Mouse (Mus musculus) erythroid progenitor cell, adult 5-6 weeks (primary cell): ENCODE measurements around the gene Camk2n1. TPM values are rescaled to one million over a fixed set of nuclear protein-coding genes. Genes with fewer than 3 reads are reported as not detected.
"Not testable (repeated sequence)": the region's sequence is repeated elsewhere in the genome, so short reads cannot be mapped to it uniquely, and the experiment has no call there.

ENCODE experiments used
- ATAC-seq: replicated peaks from 2 replicates; pipeline ENCODE4 v1.8.0; 2016; ENCODE audit warnings: moderate number of reproducible peaks, mild to moderate bottlenecking, moderate TSS enrichment, inconsistent platforms; ENCODE audit not compliant: poor library complexity, low FRiP score, severe bottlenecking
- total RNA-seq, 2 experiments: library from RNA; stranded (forward) in 1 of 2; stranded (reverse) in 1 of 2; fragments of 150-400 nt in 1 of 2; fragments of 186-747, 209-891 nt in 1 of 2; gene quantifications; 2 replicates each; pipeline versions ENCODE4 v1.2.3 to v1.2.4; 2015 to 2017; ENCODE audit warnings: low replicate concordance in 2 of 2

Camk2n1 gene
- total RNA-seq (2015; ENCODE audit: low replicate concordance) (0.42 TPM in 1 of 2 replicates, not detected in the other), total RNA-seq (2017; ENCODE audit: low replicate concordance) (0.30 TPM in 1 of 2 replicates, not detected in the other)

GRCm38 (mm10) chr4:138453753-138454570 lies at the start of gene Camk2n1:
TSS of gene Camk2n1 (plus strand) at chr4:138454314.
- no peak for ATAC-seq

- peak; percentile 54 for ATAC-seq
Observed at GRCm38 (mm10) chr4:138404806-138405205, 49.3 kb upstream of the Camk2n1 start.

- ATAC-seq = no peak
Observed at GRCm38 (mm10) chr4:138407479-138408194, 46.5 kb upstream of the Camk2n1 start.

- ATAC-seq = no peak
Observed at GRCm38 (mm10) chr4:138411011-138411410, 43.1 kb upstream of the Camk2n1 start.

- no peak for ATAC-seq
Observed at GRCm38 (mm10) chr4:138411504-138412121, 42.5 kb upstream of the Camk2n1 start.

GRCm38 (mm10) chr4:138414725-138415124 lies 39.4 kb upstream of the Camk2n1 start:
- no peak for ATAC-seq

- no peak for ATAC-seq
Observed at GRCm38 (mm10) chr4:138415991-138416390, 38.1 kb upstream of the Camk2n1 start.

GRCm38 (mm10) chr4:138416414-138416813 lies 37.7 kb upstream of the Camk2n1 start:
- no peak for ATAC-seq

GRCm38 (mm10) chr4:138417882-138418281 lies 36.2 kb upstream of the Camk2n1 start:
- no peak for ATAC-seq

- ATAC-seq = no peak
Observed at GRCm38 (mm10) chr4:138418340-138418957, 35.7 kb upstream of the Camk2n1 start.

- no peak for ATAC-seq
Observed at GRCm38 (mm10) chr4:138425028-138425427, 29.1 kb upstream of the Camk2n1 start.

- not testable (repeated sequence) for ATAC-seq
Observed at GRCm38 (mm10) chr4:138425604-138426003, 28.5 kb upstream of the Camk2n1 start.

- ATAC-seq = peak; percentile 80; the same call in 1 of the 2 replicates
Observed at GRCm38 (mm10) chr4:138426778-138427705, 27.1 kb upstream of the Camk2n1 start.

GRCm38 (mm10) chr4:138429778-138430177 lies 24.3 kb upstream of the Camk2n1 start:
- no peak for ATAC-seq

GRCm38 (mm10) chr4:138431340-138431739 lies 22.8 kb upstream of the Camk2n1 start:
- ATAC-seq = no peak

GRCm38 (mm10) chr4:138434347-138435316 lies 19.5 kb upstream of the Camk2n1 start, which contains the start of gene Mul1:
TSS of gene Mul1 (plus strand) at chr4:138434671.
- peak; percentile 97 for ATAC-seq

GRCm38 (mm10) chr4:138440062-138440461 lies 14.1 kb upstream of the Camk2n1 start:
- ATAC-seq = no peak

GRCm38 (mm10) chr4:138444941-138445340 lies 9.2 kb upstream of the Camk2n1 start:
- ATAC-seq = no peak
